Mouse (Mus musculus) embryonic stem cell, embryonic (primary cell): ENCODE measurements around the gene Cd209f.
"Not testable (repeated sequence)": the region's sequence is repeated elsewhere in the genome, so short reads cannot be mapped to it uniquely, and the experiment has no call there.

ENCODE experiments used
- CTCF ChIA-PET, 4 experiments: fragments of 300-600 bp in 2 of 4; fragments of 350-600 bp in 2 of 4; sonication (Branson Sonifier 250); formaldehyde crosslinking; loops; one replicate each; lab custom pipeline; 2022; ENCODE audit warnings: inconsistent platforms in 2 of 4; lab: Charles Lee
- POLR2A ChIA-PET, 4 experiments: fragments of 300-600 bp in 2 of 4; fragments of 350-600 bp in 2 of 4; sonication (Branson Sonifier 250); formaldehyde crosslinking; loops; one replicate each; lab custom pipeline; 2022; ENCODE audit warnings: antibody characterized with exemption in 4 of 4, inconsistent platforms in 1 of 4; lab: Charles Lee

Gene Cd209f

DNA sequence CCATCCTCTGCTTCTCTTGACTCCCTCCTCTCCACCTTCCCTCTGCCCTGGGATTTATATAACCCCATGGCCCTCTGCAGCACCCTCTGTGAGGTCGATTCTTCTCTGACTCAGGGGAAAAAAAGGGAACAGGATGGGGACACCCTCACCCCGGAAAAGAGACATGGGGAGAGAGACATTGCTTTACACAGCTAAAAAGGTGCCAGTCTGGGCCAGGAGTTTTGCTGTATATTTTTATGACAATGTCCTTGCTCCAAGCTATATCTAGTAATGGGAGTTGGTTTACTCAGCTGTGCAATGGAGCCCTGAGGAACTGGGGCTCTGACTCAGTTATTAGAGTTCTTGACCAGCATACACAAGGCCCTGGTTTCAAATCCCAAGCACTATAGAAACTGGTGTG, at the start of gene Cd209f:
Cd209f (minus strand) TSS at position 101 of the 400 bp plus-strand sequence.
- POLR2A ChIA-PET = interaction anchor here in 1 of 4 experiments (0.7 kb wide), 1 partner anchor 297 kb away, joined by 4 read pairs; no protein-coding TSS in a partner anchor
- CTCF ChIA-PET = not testable (repeated sequence)

DNA sequence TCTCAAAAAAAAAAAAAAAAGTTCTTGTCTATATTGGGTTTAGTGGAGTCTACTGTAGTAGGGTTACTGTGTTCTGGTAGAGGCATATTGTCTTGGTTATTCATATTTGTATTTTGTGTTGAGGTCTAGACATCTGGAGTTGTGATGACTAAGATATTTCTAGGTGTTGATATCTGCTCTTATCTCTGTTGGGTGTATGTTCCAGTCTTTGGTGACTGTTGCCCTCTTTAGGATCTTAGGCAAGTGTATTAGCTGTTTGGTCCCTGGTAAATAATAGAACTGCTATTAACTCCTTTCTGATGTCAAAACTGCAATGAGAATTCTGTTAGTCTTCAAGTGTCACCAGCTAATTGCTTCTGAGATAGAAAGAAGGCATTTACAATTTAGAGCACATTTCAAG, 49.2 kb upstream of the Cd209f start:
- POLR2A ChIA-PET = no interaction called here
- CTCF ChIA-PET = no interaction called here

DNA sequence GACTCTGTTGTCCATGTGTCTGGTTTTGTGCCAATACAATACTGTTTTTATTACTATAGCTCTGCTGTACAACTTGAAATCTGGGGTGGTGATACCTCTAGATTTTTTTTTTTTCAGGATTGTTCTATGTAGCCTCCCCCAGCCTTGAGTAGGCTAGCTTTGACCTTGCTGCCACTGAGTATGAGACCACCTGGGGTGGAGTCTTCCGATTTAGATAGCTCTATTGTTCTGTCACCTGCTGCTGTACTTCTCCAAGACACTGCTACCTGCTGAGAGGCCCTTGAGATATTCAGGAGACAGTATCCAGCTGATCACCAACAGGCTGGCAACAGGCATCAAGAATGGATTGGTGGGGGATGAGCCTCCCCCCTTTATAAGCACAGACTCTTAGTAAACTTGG, 41.6 kb upstream of the Cd209f start:
- ChIA-PET CTCF (interaction anchor here in 3 of 4 experiments (0.7 to 1.8 kb wide), 7 partner anchors 46 to 225 kb away, joined by 3 to 7 read pairs (median 3); no protein-coding TSS in a partner anchor), POLR2A (interaction anchor here (0.6 to 1.9 kb wide), 15 partner anchors 10 to 467 kb away, joined by 3 to 10 read pairs (median 3); partner anchors contain the start of genes Cd209d (in 1 of the 4), Cd209g (in 1 of the 4), Evi5l (in 1 of the 4) and Gm49320 (in 1 of the 4))

- ChIA-PET POLR2A (interaction anchor here in 1 of 4 experiments (1.0 kb wide), 1 partner anchor 24 kb away, joined by 3 read pairs; no protein-coding TSS in a partner anchor), CTCF (interaction anchor here in 3 of 4 experiments (0.6 to 1.7 kb wide), 8 partner anchors 15 to 423 kb away, joined by 3 to 5 read pairs (median 4); no protein-coding TSS in a partner anchor)
These were observed 36.1 kb upstream of the Cd209f start for GRCm38 (mm10) chr8:4141721-4142120.

DNA sequence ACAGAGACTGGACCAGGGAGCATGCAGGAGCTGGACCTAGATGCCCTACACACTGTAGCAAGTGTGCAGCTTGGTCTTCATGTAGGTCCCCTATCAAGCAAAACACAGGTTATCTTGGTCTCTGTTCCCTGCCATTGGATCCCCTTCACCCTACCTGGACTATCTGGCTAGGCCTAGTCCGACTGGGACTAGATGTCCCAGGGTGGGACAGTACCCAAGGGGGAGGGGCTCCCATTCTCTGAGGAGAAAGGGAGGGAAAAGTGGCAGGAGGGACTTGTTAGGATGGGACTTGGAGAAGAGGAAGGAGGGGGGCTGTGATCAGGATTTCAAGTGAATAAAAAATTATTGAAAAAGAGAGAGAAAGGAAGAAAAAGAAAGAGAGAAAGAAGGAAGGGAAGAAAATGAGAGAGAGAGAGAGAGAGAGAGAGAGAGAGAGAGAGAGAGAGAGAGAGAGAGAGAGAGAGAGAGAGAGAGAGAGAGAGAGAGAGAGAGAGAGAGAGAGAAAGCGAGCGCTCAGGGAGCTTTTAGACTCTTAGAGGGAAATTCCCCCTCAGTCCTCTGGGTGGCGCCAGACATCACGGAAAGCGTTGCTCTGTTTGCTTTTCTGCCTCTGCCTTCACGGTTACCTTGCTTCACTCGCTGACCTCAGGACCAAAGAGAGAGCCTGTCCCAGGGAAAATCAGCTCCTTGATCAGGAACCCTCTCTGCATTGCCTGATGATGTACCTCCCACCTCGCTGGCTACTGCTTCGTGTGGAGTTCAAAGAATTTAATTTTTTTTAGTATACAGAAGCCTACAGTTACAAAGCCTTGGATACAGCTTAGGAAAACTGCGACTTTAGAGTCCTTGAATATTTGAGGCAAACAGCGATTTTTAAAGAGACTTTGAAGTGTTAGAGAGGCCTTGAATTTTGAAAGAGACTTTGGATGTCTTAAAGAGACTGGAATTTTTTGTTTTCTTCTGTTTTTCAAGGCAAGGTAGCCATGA, 34.3 kb upstream of the Cd209f start:
- CTCF ChIA-PET = interaction anchor here (0.5 to 2.6 kb wide), 56 partner anchors 9 to 478 kb away, joined by 3 to 19 read pairs (median 4); partner anchors contain the start of genes Evi5l (in 2 of the 4), Gm49320 (in 2 of the 4), Map2k7 (in 2 of the 4) and Ctxn1 (in 1 of the 4)
- POLR2A ChIA-PET = interaction anchor here in 3 of 4 experiments (0.6 to 1.8 kb wide), 6 partner anchors 24 to 453 kb away, joined by 3 to 5 read pairs (median 4); no protein-coding TSS in a partner anchor

DNA sequence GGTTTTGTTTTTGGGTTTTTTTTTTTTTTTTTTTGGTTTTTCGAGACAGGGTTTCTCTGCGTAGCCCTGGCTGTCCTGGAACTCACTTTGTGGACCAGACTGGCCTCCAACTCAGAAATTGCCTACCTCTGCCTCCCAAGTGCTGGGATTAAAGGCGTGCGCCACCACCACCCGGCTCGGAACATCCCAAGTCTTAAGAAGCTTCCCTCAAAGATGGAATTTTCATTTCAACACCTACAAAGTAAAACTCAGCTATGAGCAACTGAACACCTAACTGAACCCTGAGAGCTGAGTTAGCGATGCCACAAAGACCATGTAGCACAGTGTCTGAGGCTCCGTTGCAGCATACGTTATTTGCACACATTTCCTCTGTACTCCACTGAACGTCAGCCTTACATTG, 28.2 kb upstream of the Cd209f start, which contains the start of gene Cd209g:
Cd209g (plus strand) TSS at position 301 of the 400 bp plus-strand sequence.
- CTCF ChIA-PET = no interaction called here
- POLR2A ChIA-PET = interaction anchor here in 2 of 4 experiments (0.7 to 1.4 kb wide), 2 partner anchors 13 to 271 kb away, joined by 3 to 4 read pairs; no protein-coding TSS in a partner anchor

DNA sequence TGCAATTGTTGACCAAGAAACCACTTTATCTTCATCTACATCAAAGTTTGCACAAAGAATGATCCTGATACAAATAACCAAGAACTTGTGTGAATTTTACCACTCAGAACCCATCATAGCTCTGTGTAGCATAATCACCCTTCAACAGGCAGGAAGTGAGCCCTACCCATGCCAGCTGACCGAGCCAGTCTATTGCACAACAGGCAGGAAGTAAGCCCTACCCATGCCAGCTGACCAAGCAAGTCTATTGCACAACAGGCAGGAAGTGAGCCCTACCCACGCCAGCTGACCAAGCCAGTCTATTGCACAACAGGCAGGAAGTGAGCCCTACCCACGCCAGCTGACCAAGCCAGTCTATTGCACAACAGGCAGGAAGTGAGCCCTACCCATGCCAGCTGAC, 17.1 kb downstream of the Cd209f start:
- POLR2A ChIA-PET, CTCF ChIA-PET: not testable (repeated sequence)

DNA sequence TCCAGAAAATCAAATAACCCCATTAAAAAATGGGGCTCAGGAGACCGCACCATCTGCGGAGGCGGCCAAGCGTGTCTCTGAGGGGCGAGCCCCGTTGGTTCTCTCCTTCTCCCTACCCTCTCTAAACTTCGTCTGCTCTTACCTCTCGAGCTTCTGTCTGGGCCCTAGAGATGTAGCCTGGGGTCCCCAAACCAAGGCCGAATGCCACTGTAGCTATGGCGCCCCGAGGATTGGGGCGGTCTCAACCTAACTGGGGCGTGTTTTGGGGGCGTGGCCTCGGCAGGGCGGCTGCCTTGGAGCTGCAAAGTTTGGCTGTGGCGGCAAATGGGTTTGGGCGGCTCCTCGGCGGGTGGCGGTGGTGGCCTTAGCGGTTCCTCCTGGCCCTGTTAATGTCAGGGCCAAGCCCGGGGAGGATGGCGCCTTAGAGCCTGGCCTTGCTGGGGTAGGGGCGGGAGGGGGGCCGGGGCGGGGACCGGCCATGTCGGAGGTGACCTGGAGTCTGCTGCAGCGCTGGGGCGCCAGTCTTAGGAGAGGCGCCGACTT, 18.4 kb downstream of the Cd209f start:
- POLR2A ChIA-PET, CTCF ChIA-PET: not testable (repeated sequence)
